8 mouse cellular contexts compared by ENCODE assay signal in genomic region chr1:153747861-153748530, GRCm38 (mm10). TPM values are rescaled to one million over a fixed set of nuclear protein-coding genes. Genes with fewer than 3 reads are reported as not detected.
DNase-seq lines count a peak whose midpoint lies in the region; ATAC-seq and TF ChIP-seq lines count a peak whose summit lies in the region.

No protein-coding gene starts in this region.

- H3K9ac ChIP-seq in limb, embryonic 11.5 days (ENCODE audit: low read length) = no peak overlapping the region
- H3K9ac ChIP-seq in heart, embryonic 15.5 days = no peak overlapping the region
- peak overlapping the region; percentile 73 for H3K9ac ChIP-seq in liver, embryonic 13.5 days

- no peaks in the 10 kb centered on the region for H3K36me3 ChIP-seq in limb, embryonic 11.5 days (ENCODE audit: control insufficient read depth, insufficient read depth, low read length)
- 0 out of 2 replicates have a peak, but pooled peaks cover 5% of the 10 kb centered on the region for H3K36me3 ChIP-seq in limb, embryonic 10.5 days
- H3K36me3 ChIP-seq in heart, embryonic 15.5 days = no peaks in the 10 kb centered on the region
- no peaks in the 10 kb centered on the region for H3K36me3 ChIP-seq in liver, embryonic 13.5 days

- 78% methylated on average over 12 of the region's 12 CpGs for WGBS in limb, embryonic 11.5 days
- 84% methylated on average over 12 of the region's 12 CpGs for WGBS in limb, embryonic 10.5 days
- 28% methylated on average over 12 of the region's 12 CpGs for WGBS in heart, embryonic 15.5 days
- 51% methylated on average over 12 of the region's 12 CpGs for WGBS in liver, embryonic 13.5 days (ENCODE audit: insufficient replicate concordance)

- no peak for ATAC-seq in limb, embryonic 11.5 days (ENCODE audit: insufficient number of reproducible peaks, low FRiP score, low TSS enrichment, low read depth)
- ATAC-seq in heart, embryonic 15.5 days (replicated peaks; ENCODE audit: insufficient number of reproducible peaks, insufficient read depth, low FRiP score, low read depth) = peak; percentile 28; the same call in 1 of the 2 replicates
- ATAC-seq in liver, embryonic 13.5 days (ENCODE audit: low read depth) = no peak
- no peak for ATAC-seq in erythroid progenitor cell, adult 5-6 weeks (replicated peaks; ENCODE audit: low FRiP score, poor library complexity, severe bottlenecking)

- no peaks in the 10 kb centered on the region for H3K9me3 ChIP-seq in limb, embryonic 11.5 days (ENCODE audit: control insufficient read depth, low read length)
- no peaks in the 10 kb centered on the region for H3K9me3 ChIP-seq in limb, embryonic 10.5 days (replicated peaks)
- no peaks in the 10 kb centered on the region for H3K9me3 ChIP-seq in heart, embryonic 15.5 days (replicated peaks)
- no peaks in the 10 kb centered on the region for H3K9me3 ChIP-seq in liver, embryonic 13.5 days (replicated peaks)

- H3K27ac ChIP-seq in limb, embryonic 11.5 days (replicated peaks; ENCODE audit: low read depth, low read length) = no peak overlapping the region
- no peak overlapping the region for H3K27ac ChIP-seq in limb, embryonic 10.5 days
- H3K27ac ChIP-seq in heart, embryonic 15.5 days = peak overlapping the region; percentile 88
- H3K27ac ChIP-seq in liver, embryonic 13.5 days = peak overlapping the region; percentile 93; the same call in 1 of the 2 replicates

- H3K4me1 ChIP-seq in limb, embryonic 11.5 days (ENCODE audit: control insufficient read depth, insufficient read depth, low read length) = 0 out of 2 replicates have a peak, but pooled peaks cover 3% of the 10 kb centered on the region
- peaks cover 22% of the 10 kb centered on the region for H3K4me1 ChIP-seq in limb, embryonic 10.5 days
- peaks cover 45% of the 10 kb centered on the region for H3K4me1 ChIP-seq in heart, embryonic 15.5 days (replicated peaks)
- peaks cover 57% of the 10 kb centered on the region for H3K4me1 ChIP-seq in liver, embryonic 13.5 days (replicated peaks)

- no peak for TF ChIP-seq CTCF in brain, embryonic 14.5 days (IDR thresholded peaks at IDR 0.05; ENCODE audit: borderline replicate concordance, extremely low read depth, insufficient read depth, insufficient read length)

- H3K27me3 ChIP-seq in limb, embryonic 11.5 days (ENCODE audit: control insufficient read depth, insufficient read depth, low read length) = no peaks in the 10 kb centered on the region
- 0 out of 2 replicates have a peak, but pooled peaks cover 9% of the 10 kb centered on the region for H3K27me3 ChIP-seq in limb, embryonic 10.5 days (ENCODE audit: low read depth, poor library complexity, severe bottlenecking)
- H3K27me3 ChIP-seq in heart, embryonic 15.5 days = no peaks in the 10 kb centered on the region
- H3K27me3 ChIP-seq in liver, embryonic 13.5 days = no peaks in the 10 kb centered on the region

- intact Hi-C loops in left cerebral cortex, postnatal 36 days (cut with DNase I) = loop anchor here (2.0 to 5.0 kb wide), 2 partner anchors 99 to 433 kb away; no protein-coding TSS in a partner anchor

- H3K4me3 ChIP-seq in limb, embryonic 11.5 days (ENCODE audit: low read depth, low read length) = no peak overlapping the region
- H3K4me3 ChIP-seq in limb, embryonic 10.5 days = no peak overlapping the region
- H3K4me3 ChIP-seq in heart, embryonic 15.5 days = peak overlapping the region; percentile 50; the same call in 1 of the 2 replicates
- peak overlapping the region; percentile 56 for H3K4me3 ChIP-seq in liver, embryonic 13.5 days (replicated peaks)

- no peak for TF ChIP-seq POLR2A in brain, embryonic 14.5 days (IDR thresholded peaks at IDR 0.05; ENCODE audit: borderline replicate concordance, extremely low read depth, insufficient read depth, insufficient read length, poor library complexity, severe bottlenecking)

- no peak overlapping the region for H3K4me2 ChIP-seq in limb, embryonic 11.5 days (ENCODE audit: low read depth, severe bottlenecking)
- peak overlapping the region; percentile 66 for H3K4me2 ChIP-seq in heart, embryonic 15.5 days
- H3K4me2 ChIP-seq in liver, embryonic 13.5 days = peak overlapping the region; percentile 71

- DNase-seq in limb, embryonic 11.5 days (ENCODE audit: low spot score) = peak; percentile 19
- no peak for DNase-seq in limb, embryonic 10.5 days (ENCODE audit: low spot score)
- DNase-seq in brain, embryonic 14.5 days (ENCODE audit: low read depth) = peak; percentile 70
- no peak for DNase-seq in liver, embryonic 13.5 days
- DNase-seq in urinary bladder, adult 18-20 months (ENCODE audit: low spot score in 2 of 2) = no peak
- no peak for DNase-seq in left cerebral cortex, postnatal 36 days (ENCODE audit: low spot score in 2 of 2)

RNA-seq across cellular contexts. Expression of gene Rnasel, which starts 1.2 kb away (rescaled TPM):
- polyA plus RNA-seq in limb, embryonic 11.5 days (2014; fragmentation: Nextera tagmentation; extraction: Ambion mirVana) = 9.1 and 10.2 TPM in 2 replicates
- polyA plus RNA-seq in limb, embryonic 10.5 days (2016; fragmentation: Nextera tagmentation; extraction: Ambion mirVana) = 4.0 and 8.2 TPM in 2 replicates
- polyA plus RNA-seq in brain, embryonic 14.5 days (2012; rRNA removed) = 59.5 and 78.4 TPM in 2 replicates
- 23.4 and 24.3 TPM in 2 replicates for polyA plus RNA-seq in heart, embryonic 15.5 days (2015; fragmentation: Nextera tagmentation; extraction: Ambion mirVana)
- 13.8 and 15.9 TPM in 2 replicates for polyA plus RNA-seq in liver, embryonic 13.5 days (2015; fragmentation: Nextera tagmentation; extraction: Ambion mirVana)
- 96.2 and 117 TPM in 2 replicates for total RNA-seq in erythroid progenitor cell, adult 5-6 weeks (2015; ENCODE audit: low replicate concordance)
- 128 and 171 TPM in 2 replicates for total RNA-seq in erythroid progenitor cell, adult 5-6 weeks (2017; ENCODE audit: low replicate concordance)
- 10 to 100 TPM; 10.1 to 10.6 TPM for total RNA-seq in left cerebral cortex, postnatal 36 days (2021)

RNA-seq across cellular contexts. Expression of gene Rgs16, which starts 7.8 kb away (rescaled TPM):
- 4.8 and 4.9 TPM in 2 replicates for polyA plus RNA-seq in limb, embryonic 11.5 days (2014; fragmentation: Nextera tagmentation; extraction: Ambion mirVana)
- polyA plus RNA-seq in limb, embryonic 10.5 days (2016; fragmentation: Nextera tagmentation; extraction: Ambion mirVana) = 3.1 and 6.0 TPM in 2 replicates
- polyA plus RNA-seq in brain, embryonic 14.5 days (2012; rRNA removed) = 22.8 and 35.5 TPM in 2 replicates
- 5.9 and 6.4 TPM in 2 replicates for polyA plus RNA-seq in heart, embryonic 15.5 days (2015; fragmentation: Nextera tagmentation; extraction: Ambion mirVana)
- polyA plus RNA-seq in liver, embryonic 13.5 days (2015; fragmentation: Nextera tagmentation; extraction: Ambion mirVana) = 0.39 and 0.56 TPM in 2 replicates
- not detected in 2 replicates for total RNA-seq in erythroid progenitor cell, adult 5-6 weeks (2015; ENCODE audit: low replicate concordance)
- not detected in 2 replicates for total RNA-seq in erythroid progenitor cell, adult 5-6 weeks (2017; ENCODE audit: low replicate concordance)
- total RNA-seq in left cerebral cortex, postnatal 36 days (2021) = 1 to 10 TPM; 8.4 to 9.5 TPM

Comparison
In these comparisons a context has a peak if more than half of its experiments do, and no peak if none do; other contexts are left out.
1. DNase-seq: peak in limb, embryonic 11.5 days (single experiment) and brain, embryonic 14.5 days (single experiment); none in limb, embryonic 10.5 days (single experiment), liver, embryonic 13.5 days (single experiment), urinary bladder, adult 18-20 months (0 of 2) and left cerebral cortex, postnatal 36 days (0 of 2).
2. H3K27ac ChIP-seq: peak in heart, embryonic 15.5 days (single experiment) and liver, embryonic 13.5 days (single experiment); none in limb, embryonic 11.5 days (single experiment) and limb, embryonic 10.5 days (single experiment).
3. H3K4me3 ChIP-seq: peak in heart, embryonic 15.5 days (single experiment) and liver, embryonic 13.5 days (single experiment); none in limb, embryonic 11.5 days (single experiment) and limb, embryonic 10.5 days (single experiment).